Mouse (Mus musculus) cerebellum, adult 2 months (tissue): Measurements from ENCODE around the gene Nop53.

Experiments
- CTCF ChIP-seq: fragments of 200-500 bp; IDR thresholded peaks from 2 replicates; pipeline ENCODE4 v1.5.1; 2011; ENCODE audit warnings: low read depth, mild to moderate bottlenecking, control low read depth, low read length, moderate library complexity, borderline replicate concordance; ENCODE audit not compliant: insufficient read depth
- POLR2A ChIP-seq: fragments of 200-500 bp; IDR thresholded peaks from 2 replicates; pipeline ENCODE4 v1.6.1; 2011; ENCODE audit warnings: low read length, control low read depth, borderline replicate concordance; ENCODE audit not compliant: insufficient read depth

GRCm38 (mm10) chr7:15905861-15906260, 40.0 kb downstream of the Nop53 start:
- TF ChIP-seq CTCF: no peak
- no peak for TF ChIP-seq POLR2A
